Mouse (Mus musculus) CH12.LX (cell line): ENCODE data around the gene Cdc40.

Experiments used
- CHD1 ChIP-seq: IDR thresholded peaks from 2 replicates; pipeline ENCODE4 v1.6.1; 2012; ENCODE audit warnings: low read depth, low read length, improper control_type of control experiment, inconsistent platforms
- CTCF ChIP-seq, 2 experiments: IDR thresholded peaks in 1 of 2; conservative IDR thresholded peaks in 1 of 2; 2 replicates each; pipeline ENCODE4 v1.5.1; 2011 to 2012; ENCODE audit warnings: low read depth in 2 of 2, low read length in 2 of 2, improper control_type of control experiment in 1 of 2, inconsistent platforms in 1 of 2, mild to moderate bottlenecking in 1 of 2, moderate library complexity in 1 of 2
- ELF1 ChIP-seq: IDR thresholded peaks from 2 replicates; pipeline ENCODE4 v1.6.1; 2014; ENCODE audit warnings: low read depth, mild to moderate bottlenecking, inconsistent platforms, low read length, improper control_type of control experiment
- NRF1 ChIP-seq: IDR thresholded peaks from 2 replicates; pipeline ENCODE4 v1.6.1; 2014; ENCODE audit warnings: low read depth, mild to moderate bottlenecking, inconsistent platforms, low read length, improper control_type of control experiment, moderate library complexity
- TCF12 ChIP-seq: IDR thresholded peaks from 2 replicates; pipeline ENCODE4 v1.6.1; 2014; ENCODE audit warnings: low read depth, mild to moderate bottlenecking, inconsistent platforms, low read length, improper control_type of control experiment

- TF ChIP-seq NRF1 (no peak), CHD1 (no peak), CTCF (conservative IDR thresholded peaks at IDR 0.05 in 1 of 2, IDR thresholded peaks at IDR 0.05 in 1 of 2; ENCODE audit: low read depth in 2 of 2, low read length in 2 of 2) (no peak), ELF1 (no peak), TCF12 (no peak)
Observed at GRCm38 (mm10) chr10:40790406-40790805, 92.7 kb downstream of the Cdc40 start.
